ENCODE assay signal across 26 mouse cellular contexts in genomic region chr12:35918031-35918430, GRCm38 (mm10). TPM values are rescaled to one million over a fixed set of nuclear protein-coding genes. Genes with fewer than 3 reads are reported as not detected.
A peak's percentile ranks its signal among the peaks of the same experiment; 100 is the strongest.
DNase-seq lines count a peak whose midpoint lies in the region; ATAC-seq and TF ChIP-seq lines count a peak whose summit lies in the region.
"Had no signal": no experiment of that assay in that cellular context is flagged by ENCODE, and none has a peak within 500 bp of the region (broad histone marks: within the 10 kb centered on the region; RNA-seq: fewer than 3 reads in every experiment).

No protein-coding gene starts in this region.

- no peaks in the 10 kb centered on the region for H3K9me3 ChIP-seq in hindbrain, embryonic 14.5 days (ENCODE audit: control insufficient read depth, low read length)
- H3K9me3 ChIP-seq in hindbrain, embryonic 13.5 days: no peaks in the 10 kb centered on the region
- H3K9me3 ChIP-seq in neural tube, embryonic 15.5 days (replicated peaks): no peaks in the 10 kb centered on the region
- H3K9me3 ChIP-seq: heart, embryonic 13.5 days; kidney, embryonic 15.5 days; limb, embryonic 15.5 days; liver, embryonic 15.5 days; midbrain, embryonic 12.5 days had no signal

- no peak for TF ChIP-seq CTCF in layer of hippocampus, adult 2 months (conservative IDR thresholded peaks at IDR 0.05)

- no peak overlapping the region for H3K27ac ChIP-seq in hindbrain, embryonic 14.5 days
- no peak overlapping the region for H3K27ac ChIP-seq in hindbrain, embryonic 13.5 days
- no peak overlapping the region for H3K27ac ChIP-seq in neural tube, embryonic 15.5 days (replicated peaks)
- H3K27ac ChIP-seq in layer of hippocampus, adult 2 months: no peak overlapping the region
- H3K27ac ChIP-seq: heart, embryonic 13.5 days; kidney, embryonic 15.5 days; limb, embryonic 15.5 days; liver, embryonic 15.5 days; midbrain, embryonic 12.5 days had no signal

- WGBS in hindbrain, embryonic 14.5 days: 89% methylated on average over 1 of the region's 1 CpGs
- 88% methylated on average over 1 of the region's 1 CpGs for WGBS in hindbrain, embryonic 13.5 days
- 56% methylated on average over 1 of the region's 1 CpGs for WGBS in neural tube, embryonic 15.5 days

- H3K4me1 ChIP-seq in hindbrain, embryonic 14.5 days (replicated peaks; ENCODE audit: control insufficient read depth, insufficient read depth, low read length): no peaks in the 10 kb centered on the region
- no peaks in the 10 kb centered on the region for H3K4me1 ChIP-seq in hindbrain, embryonic 13.5 days (replicated peaks)
- no peaks in the 10 kb centered on the region for H3K4me1 ChIP-seq in neural tube, embryonic 15.5 days
- H3K4me1 ChIP-seq: heart, embryonic 13.5 days; kidney, embryonic 15.5 days; limb, embryonic 15.5 days; liver, embryonic 15.5 days; midbrain, embryonic 12.5 days had no signal

- H3K27me3 ChIP-seq in hindbrain, embryonic 14.5 days (ENCODE audit: control insufficient read depth, insufficient read depth, low read length): no peaks in the 10 kb centered on the region
- H3K27me3 ChIP-seq in hindbrain, embryonic 13.5 days: no peaks in the 10 kb centered on the region
- no peaks in the 10 kb centered on the region for H3K27me3 ChIP-seq in neural tube, embryonic 15.5 days (replicated peaks)
- H3K27me3 ChIP-seq: heart, embryonic 13.5 days; kidney, embryonic 15.5 days; limb, embryonic 15.5 days; liver, embryonic 15.5 days; midbrain, embryonic 12.5 days had no signal

- no peaks in the 10 kb centered on the region for H3K36me3 ChIP-seq in hindbrain, embryonic 14.5 days (replicated peaks; ENCODE audit: control insufficient read depth, insufficient read depth)
- no peaks in the 10 kb centered on the region for H3K36me3 ChIP-seq in hindbrain, embryonic 13.5 days
- H3K36me3 ChIP-seq in neural tube, embryonic 15.5 days: no peaks in the 10 kb centered on the region
- H3K36me3 ChIP-seq: heart, embryonic 13.5 days; kidney, embryonic 15.5 days; limb, embryonic 15.5 days; liver, embryonic 15.5 days; midbrain, embryonic 12.5 days had no signal

- no peak overlapping the region for H3K4me3 ChIP-seq in hindbrain, embryonic 14.5 days (replicated peaks; ENCODE audit: low read length)
- H3K4me3 ChIP-seq in hindbrain, embryonic 13.5 days: no peak overlapping the region
- no peak overlapping the region for H3K4me3 ChIP-seq in neural tube, embryonic 15.5 days (replicated peaks)
- H3K4me3 ChIP-seq in layer of hippocampus, adult 2 months: no peak overlapping the region
- H3K4me3 ChIP-seq: heart, embryonic 13.5 days; kidney, embryonic 15.5 days; limb, embryonic 15.5 days; liver, embryonic 15.5 days; midbrain, embryonic 12.5 days had no signal

- no peak overlapping the region for H3K9ac ChIP-seq in hindbrain, embryonic 14.5 days
- no peak overlapping the region for H3K9ac ChIP-seq in hindbrain, embryonic 13.5 days
- no peak overlapping the region for H3K9ac ChIP-seq in neural tube, embryonic 15.5 days (replicated peaks)
- H3K9ac ChIP-seq: heart, embryonic 13.5 days; kidney, embryonic 15.5 days; limb, embryonic 15.5 days; liver, embryonic 15.5 days; midbrain, embryonic 12.5 days had no signal

- no peak for DNase-seq in hindbrain, embryonic 14.5 days (ENCODE audit: low spot score)
- no peak for DNase-seq in neural tube, embryonic 10.5 days (ENCODE audit: extremely low spot score, low spot score)
- peak; percentile 56 to 59 for DNase-seq in layer of hippocampus, adult 2 months (ENCODE audit: low spot score in 2 of 2)
- peak; percentile 26 for DNase-seq in telencephalon, adult 2 months (ENCODE audit: low read depth, low spot score)
- DNase-seq in heart, postnatal 4 days: no peak
- DNase-seq in thymus, postnatal 4 days: no peak
- DNase-seq: adrenal gland, postnatal 10 days; cerebellum, adult 2 months; gastrocnemius, postnatal 10 days; heart, adult 11 months; heart, postnatal 36 days; right cerebral cortex, postnatal 14 days; thymus, adult 18-20 months had no signal

- H3K4me2 ChIP-seq in hindbrain, embryonic 14.5 days (replicated peaks): no peak overlapping the region
- H3K4me2 ChIP-seq in hindbrain, embryonic 13.5 days: no peak overlapping the region
- H3K4me2 ChIP-seq in neural tube, embryonic 15.5 days: no peak overlapping the region
- H3K4me2 ChIP-seq: heart, embryonic 13.5 days; kidney, embryonic 15.5 days; limb, embryonic 15.5 days; liver, embryonic 15.5 days; midbrain, embryonic 12.5 days had no signal

- 0 out of 2 replicates have a peak, but pooled peaks have one; percentile 65 for ATAC-seq in hindbrain, embryonic 14.5 days (ENCODE audit: low FRiP score)
- no peak for ATAC-seq in hindbrain, embryonic 13.5 days (ENCODE audit: low FRiP score)
- ATAC-seq in neural tube, embryonic 15.5 days (ENCODE audit: low FRiP score): peak; percentile 82
- ATAC-seq: intestine, embryonic 16.5 days had no signal

RNA-seq across cellular contexts. Expression of gene Agr3, which starts 7.4 kb away (rescaled TPM):
- polyA plus RNA-seq in hindbrain, embryonic 14.5 days (2014; fragmentation: Nextera tagmentation; extraction: Ambion mirVana): 0.90 TPM in 1 of 2 replicates, not detected in the other
- polyA plus RNA-seq in hindbrain, embryonic 13.5 days (2015; fragmentation: Nextera tagmentation; extraction: Ambion mirVana): not detected in 2 replicates
- 0.32 and 0.38 TPM in 2 replicates for polyA plus RNA-seq in neural tube, embryonic 15.5 days (2015; fragmentation: Nextera tagmentation; extraction: Ambion mirVana)
- not detected for total RNA-seq in layer of hippocampus, adult 2 months (2021)
- total RNA-seq in heart, postnatal 4 days (2021): not detected
- total RNA-seq: adrenal gland, postnatal 10 days; gastrocnemius, postnatal 10 days; heart, postnatal 36 days; left cerebral cortex, postnatal 25 days; neutrophil, adult 5-6 weeks had no signal
- polyA plus RNA-seq: C2C12; cerebellum, adult 2 months; cortical plate, adult 2 months; heart, embryonic 13.5 days; kidney, embryonic 15.5 days; limb, embryonic 15.5 days; liver, embryonic 15.5 days; midbrain, embryonic 12.5 days; spleen, adult 2 months had no signal

Comparison
In these comparisons a context has a peak if more than half of its experiments do, and no peak if none do; other contexts are left out.
1. DNase-seq: peak in layer of hippocampus, adult 2 months (2 of 2) and telencephalon, adult 2 months (single experiment); none in hindbrain, embryonic 14.5 days (single experiment), neural tube, embryonic 10.5 days (single experiment), heart, postnatal 4 days (single experiment) and thymus, postnatal 4 days (single experiment).